Mouse (Mus musculus) CD4-positive, CD25-positive, alpha-beta regulatory T cell, adult 4 months (primary cell): Measurements from ENCODE around the gene Mrpl46. TPM values are rescaled to one million over a fixed set of nuclear protein-coding genes. Genes with fewer than 3 reads are reported as not detected.

Experiments
- ATAC-seq: one replicate; pipeline ENCODE4 v1.8.0; 2017
- polyA plus RNA-seq, 2 experiments: library from polyadenylated mRNA; unstranded; fragments of 100-300 nt; shearing (Covaris generic); gene quantifications; one replicate each; pipeline ENCODE4 v1.2.1; 2017

Gene Mrpl46
- polyA plus RNA-seq, 2 experiments from 2014 or later: 73.4 to 76.6 TPM

DNA sequence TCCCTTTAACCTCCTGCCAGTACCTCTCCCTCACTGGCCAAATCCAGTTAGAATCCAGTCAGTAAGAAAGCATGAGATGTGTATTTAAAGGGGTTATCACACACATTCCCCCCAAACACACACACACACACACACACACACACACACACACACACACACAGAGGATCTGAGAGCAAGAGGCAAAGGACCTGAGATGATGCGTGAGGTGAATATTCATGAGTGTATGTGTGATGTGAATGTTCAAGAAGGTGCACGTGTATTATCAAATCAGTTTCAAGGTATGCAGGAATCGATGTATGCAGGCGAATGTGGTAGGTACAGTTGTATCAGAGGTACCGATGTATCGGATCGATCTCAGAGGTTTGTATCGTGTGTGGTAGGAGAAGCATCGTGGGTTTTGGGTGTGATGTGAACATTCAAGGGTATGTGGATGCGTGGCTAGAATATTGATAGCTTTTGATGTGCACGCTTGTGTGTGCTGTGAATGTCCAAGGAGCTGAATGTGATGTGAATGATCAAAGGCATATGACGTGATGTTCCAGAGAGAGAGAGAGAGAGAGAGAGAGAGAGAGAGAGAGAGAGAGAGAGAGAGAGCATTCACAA lies 15.3 kb downstream of the Mrpl46 start:
- ATAC-seq: no peak

DNA sequence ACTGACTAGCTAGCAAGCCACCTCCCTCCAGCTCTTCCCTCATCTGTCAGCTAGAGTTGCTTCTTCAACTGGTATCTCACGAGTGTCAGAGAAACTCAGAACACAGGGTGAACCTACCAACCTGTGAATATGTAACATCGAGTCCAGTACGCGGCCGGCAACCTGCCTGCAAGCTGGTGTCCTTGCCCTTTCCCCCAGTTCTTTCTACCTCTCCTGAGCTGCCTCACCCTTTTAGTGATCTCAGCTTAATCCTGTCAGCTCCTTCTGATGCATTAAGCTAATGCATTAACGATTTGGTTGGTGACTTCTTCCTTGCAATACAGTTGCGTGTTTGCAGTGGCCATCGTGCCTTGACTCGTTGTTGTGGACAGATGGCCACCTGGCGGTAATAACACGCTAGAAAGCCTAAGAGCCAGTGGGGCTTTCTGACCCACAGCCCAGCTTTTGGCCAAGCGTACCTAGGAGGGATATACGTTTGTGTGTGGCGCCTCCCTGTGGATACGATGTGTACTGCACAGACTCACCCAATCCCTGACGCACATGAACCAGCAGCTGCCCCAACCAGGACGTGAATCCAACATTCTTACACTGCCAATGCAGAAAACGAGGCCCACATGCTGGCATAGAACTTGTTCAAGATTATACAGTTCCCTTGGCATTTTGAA lies 17.2 kb downstream of the Mrpl46 start:
- peak; percentile 89 for ATAC-seq

DNA sequence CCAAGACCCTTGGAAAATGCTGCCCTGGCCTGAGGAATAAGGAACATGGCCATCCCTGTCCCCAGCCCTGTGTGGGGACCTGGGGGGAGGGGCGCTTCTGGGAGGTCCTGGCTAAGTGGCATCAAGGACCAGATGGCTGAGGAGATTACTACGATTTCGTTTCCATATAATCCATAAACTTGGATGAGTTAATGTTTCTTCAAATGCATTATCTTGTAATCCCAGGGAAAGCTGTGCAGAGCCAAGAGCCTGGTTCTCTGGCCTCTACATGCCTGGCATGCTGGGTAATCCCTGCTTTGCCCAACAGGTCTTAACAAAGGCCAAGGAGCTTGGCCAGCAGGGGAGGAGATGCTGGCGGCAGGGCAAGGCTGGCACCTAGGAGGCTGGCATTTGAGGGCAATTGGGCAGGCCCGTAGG lies 18.1 kb downstream of the Mrpl46 start:
- no peak for ATAC-seq

DNA sequence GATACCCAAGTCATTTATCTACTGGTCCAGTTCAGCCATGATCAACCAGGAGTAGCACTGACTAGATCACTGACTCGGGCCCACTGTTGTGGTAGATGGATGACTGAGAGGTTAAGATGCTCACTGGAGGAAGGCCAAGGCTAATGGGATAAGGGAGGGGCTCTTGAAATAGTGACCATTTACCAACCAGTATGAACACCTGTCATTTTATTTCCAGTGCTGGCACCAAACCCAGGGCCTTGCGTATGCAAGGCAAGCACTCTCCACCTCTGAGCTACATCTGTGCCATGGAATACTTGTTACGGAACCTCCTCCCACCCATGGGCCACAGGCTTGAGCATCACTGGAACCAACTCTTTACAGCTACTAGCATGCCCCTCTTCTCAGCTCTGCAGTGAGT lies 19.5 kb downstream of the Mrpl46 start:
- ATAC-seq: no peak

DNA sequence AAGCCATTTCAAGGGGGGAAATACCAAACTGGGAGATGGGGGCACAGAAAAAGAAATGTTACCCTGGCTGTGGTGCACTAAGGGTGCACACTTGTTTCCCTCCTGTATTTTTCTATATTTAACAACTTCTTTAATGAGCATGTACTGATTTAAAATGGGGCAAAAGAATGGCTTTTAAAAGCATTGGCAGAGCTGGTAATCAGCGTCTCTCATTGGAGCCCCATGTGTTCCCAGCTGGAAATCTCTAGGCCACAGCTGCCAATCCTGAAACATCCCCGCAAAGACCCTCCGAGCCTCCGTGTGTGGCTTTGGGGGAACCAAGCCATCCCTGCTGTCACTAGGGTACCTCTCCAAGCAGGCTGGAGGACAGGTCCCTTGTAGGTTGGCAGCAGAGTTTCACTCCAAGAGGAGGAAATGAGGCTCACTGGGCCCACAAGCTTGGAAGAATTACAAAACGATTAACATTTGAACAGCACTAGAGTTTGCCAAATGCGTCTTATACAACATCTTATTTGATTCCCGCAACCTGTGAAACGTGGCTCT lies 28.8 kb downstream of the Mrpl46 start:
- no peak for ATAC-seq

DNA sequence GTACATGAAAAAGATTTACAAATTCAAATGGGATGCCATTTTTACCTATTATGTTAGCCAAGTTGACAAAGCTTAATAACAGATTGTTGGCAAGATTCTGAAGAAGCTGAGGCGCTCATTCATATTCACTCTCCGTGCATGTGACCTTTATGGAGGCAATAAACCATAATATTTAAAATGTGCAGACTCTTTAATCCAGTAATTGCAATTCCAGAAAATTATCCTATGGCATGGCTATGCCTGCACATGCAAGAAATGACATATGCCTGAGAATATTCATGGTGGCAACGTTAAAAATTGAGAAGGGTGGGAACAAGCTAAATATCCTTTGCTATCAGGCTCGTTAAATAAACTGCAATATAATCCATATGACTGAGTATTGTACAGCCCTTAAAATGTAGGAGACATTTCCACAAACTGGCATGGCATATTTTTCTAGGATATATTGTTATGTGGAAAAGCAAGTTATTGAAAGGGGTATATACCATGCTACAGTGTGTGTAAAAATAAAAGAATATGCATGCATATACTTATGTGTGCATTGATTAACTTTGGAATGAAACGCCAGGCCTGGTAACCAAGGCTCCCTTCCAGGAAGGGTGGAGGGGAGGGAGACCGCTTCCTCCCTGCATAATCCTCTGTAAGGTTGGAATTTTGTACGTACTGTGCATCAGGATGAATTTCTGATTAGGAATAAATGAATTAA lies 29.4 kb downstream of the Mrpl46 start:
- ATAC-seq: no peak

DNA sequence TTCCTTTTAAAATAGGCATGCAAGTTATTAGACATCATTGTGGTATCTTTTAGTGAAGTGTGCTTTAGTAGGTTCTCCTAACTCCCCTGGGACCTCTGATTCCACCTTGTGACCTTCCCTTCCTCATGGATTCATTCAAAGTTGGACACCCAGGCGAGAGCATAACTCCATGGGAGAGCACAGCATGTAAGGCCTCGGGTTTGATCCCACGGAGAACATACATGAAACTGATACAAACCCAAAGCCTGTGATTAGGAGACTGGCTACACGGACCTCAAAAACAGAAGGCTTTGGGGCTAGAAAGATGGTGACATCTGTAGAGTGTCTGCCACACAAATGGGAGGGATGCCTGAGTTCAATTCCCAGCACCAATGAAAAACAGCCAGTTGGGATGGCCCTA lies 30.4 kb downstream of the Mrpl46 start:
- no peak for ATAC-seq

DNA sequence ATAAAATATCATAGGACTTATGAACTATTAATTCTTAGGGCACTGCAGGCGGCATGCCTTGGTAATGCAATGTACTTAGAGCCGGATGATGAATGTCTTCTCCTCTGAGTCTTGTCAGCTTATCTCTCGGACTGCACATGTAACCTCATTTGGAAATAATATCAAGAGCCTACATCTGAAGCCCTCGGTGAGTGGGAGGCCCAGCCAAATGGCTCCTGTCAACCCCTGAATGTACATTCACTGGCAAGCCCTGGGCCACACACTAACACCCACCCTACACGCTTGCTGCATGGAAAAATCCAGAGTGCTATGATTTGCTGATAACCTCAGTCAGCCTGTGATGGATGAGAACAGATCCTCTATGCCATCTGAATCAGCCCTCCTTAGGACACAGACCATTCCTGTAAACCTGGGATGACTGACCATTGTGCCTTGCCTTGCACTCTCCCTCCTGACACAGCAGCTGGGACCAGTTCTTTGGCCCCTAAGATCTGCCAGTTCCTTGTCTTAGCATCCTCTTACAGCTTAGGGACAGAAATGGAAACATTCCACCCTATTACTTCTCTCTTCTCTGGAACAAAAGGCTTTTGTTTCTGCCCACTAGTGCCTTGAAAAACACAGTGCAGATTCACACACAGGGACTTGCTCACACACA lies 39.5 kb downstream of the Mrpl46 start:
- ATAC-seq: no peak

DNA sequence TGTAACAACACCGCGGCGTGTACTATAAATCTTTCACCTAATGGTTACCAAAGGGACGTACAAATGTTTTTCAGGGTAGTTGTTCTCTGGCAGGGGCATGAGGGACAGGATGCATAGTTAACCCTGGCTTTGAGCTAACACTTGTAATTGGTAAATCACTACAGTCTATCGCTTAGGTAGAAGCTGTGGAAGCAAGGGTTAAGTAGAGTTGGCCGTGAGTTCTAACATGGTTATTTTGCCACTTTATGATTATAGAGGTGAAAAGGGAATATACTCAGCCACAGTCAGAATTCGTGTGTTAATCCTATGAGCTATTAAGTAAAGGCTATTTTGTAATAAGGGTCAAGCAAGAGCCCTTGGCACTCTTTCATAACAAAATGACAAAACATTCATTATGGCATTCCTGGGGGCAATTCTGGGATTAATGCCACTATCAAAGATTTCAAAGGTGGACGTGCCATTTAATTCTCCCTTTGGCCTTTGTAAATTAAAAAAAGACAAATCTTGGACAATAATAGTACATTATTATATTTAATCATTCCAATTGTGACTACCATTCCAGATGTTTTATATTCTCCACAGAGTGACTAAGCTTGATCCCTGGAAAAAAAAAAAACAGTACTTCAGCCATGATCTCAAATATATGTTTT lies 43.9 kb downstream of the Mrpl46 start:
- ATAC-seq: no peak

DNA sequence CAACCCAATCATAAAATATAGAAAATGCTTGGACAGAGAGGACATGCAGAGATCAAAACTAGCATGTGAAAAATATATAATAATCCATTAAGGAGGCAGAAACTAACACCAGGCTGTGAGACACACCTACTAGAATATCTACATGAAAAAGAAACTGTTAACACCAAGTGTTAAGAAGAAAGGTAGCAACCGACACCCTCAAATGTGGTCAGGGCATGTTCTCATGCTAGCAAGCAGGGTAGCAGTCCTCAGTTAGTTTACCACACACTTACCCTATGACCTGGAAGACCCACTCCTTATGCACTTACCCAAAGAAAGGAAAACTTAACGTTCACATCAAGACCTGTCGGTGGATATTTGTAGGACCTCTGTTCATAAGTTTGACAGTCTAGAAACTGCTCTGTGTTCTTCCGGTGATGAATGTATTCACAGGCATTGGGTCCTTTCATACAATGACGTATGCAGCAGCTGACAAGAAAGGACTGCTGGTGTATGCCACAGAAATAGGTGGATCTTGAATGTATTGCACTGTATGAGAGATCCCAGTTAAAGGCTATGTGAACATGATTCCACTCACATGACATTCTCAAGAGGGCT lies 45.6 kb downstream of the Mrpl46 start, which contains the start of gene Ntrk3:
Ntrk3 (minus strand) TSS at position 399 of the 597 bp plus-strand sequence.
- peak; percentile 98 for ATAC-seq

DNA sequence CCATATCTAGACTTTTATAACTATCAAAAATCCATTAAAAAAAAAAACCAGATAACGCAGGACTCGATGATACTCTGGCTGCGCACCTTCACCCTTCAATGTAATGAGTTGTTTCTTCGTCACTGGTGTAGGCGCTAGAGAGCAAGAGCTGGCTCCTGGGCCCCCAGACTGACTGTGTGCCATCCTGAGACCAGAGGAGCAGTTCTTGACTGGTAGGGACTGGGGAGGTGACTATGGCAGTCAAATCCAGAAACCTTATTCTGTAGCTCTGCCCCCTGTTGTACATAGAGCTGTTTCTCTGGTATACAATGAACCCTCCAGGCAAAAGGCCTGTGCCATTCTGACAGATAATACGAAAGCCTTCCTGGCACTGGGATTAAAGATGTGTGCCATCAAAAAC lies 46.1 kb downstream of the Mrpl46 start:
- ATAC-seq: no peak

DNA sequence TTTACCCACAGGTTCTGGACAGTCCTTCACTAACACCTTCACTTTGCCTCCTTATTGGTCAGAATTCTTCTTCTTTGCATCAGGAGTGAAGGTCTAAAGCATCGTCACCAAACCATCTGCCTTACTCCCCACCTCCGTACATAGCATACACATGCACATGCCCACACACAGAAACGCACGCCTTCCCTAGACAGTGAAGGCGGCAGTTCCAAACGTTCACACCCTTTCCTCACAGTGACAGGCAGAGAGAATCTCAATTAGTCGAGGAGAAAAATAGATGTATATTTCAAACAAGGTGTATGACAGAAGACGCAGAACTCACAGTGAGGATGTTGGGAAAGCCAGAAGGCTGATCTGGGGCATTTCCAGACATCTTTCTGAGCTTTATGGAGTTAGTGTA lies 51.9 kb downstream of the Mrpl46 start:
- no peak for ATAC-seq

Other genes starting within 250 kb of the Mrpl46 start
- 10 to 100 TPM in 1 of 2 experiments, 1 to 10 TPM in 1; 7.9 to 13.4 TPM for gene Ntrk3, start 45.5 kb downstream of the Mrpl46 start, polyA plus RNA-seq
- gene Mrps11, start 412 bp downstream of the Mrpl46 start, polyA plus RNA-seq: 10 to 100 TPM; 50.9 to 51.7 TPM
- 10 to 100 TPM; 18.5 to 24.1 TPM for gene Det1, start 63.7 kb upstream of the Mrpl46 start, polyA plus RNA-seq
- gene Aen, start 112.3 kb upstream of the Mrpl46 start, polyA plus RNA-seq: 10 to 100 TPM; 21.7 to 28.3 TPM
- 100 to 1,000 TPM; 108 to 134 TPM for gene Isg20, start 129.9 kb upstream of the Mrpl46 start, polyA plus RNA-seq